Mouse (Mus musculus) cerebellum, adult (tissue): ENCODE measurements at regions not wholly inside any gene's neighbourhood (a gene's known extent, or its start where the extent isn't known, plus 50 kb on each side); places are given as distances from the start of the nearest gene placed in this dataset.

Experiments used
- ATAC-seq: cut with Nextera tagmentation; 2 replicates; pipeline ENCODE4 v1.9.2; 2017; ENCODE audit warnings: mild to moderate bottlenecking, moderate library complexity, mixed read lengths; ENCODE audit not compliant: insufficient number of reproducible peaks, low FRiP score, low TSS enrichment

- ATAC-seq: no peak
Measured at GRCm38 (mm10) chr3:21496166-21496565, 580.3 kb upstream of the Tbl1xr1 start.

- no peak for ATAC-seq
Measured at GRCm38 (mm10) chr3:21497011-21497410, 579.4 kb upstream of the Tbl1xr1 start.

DNA sequence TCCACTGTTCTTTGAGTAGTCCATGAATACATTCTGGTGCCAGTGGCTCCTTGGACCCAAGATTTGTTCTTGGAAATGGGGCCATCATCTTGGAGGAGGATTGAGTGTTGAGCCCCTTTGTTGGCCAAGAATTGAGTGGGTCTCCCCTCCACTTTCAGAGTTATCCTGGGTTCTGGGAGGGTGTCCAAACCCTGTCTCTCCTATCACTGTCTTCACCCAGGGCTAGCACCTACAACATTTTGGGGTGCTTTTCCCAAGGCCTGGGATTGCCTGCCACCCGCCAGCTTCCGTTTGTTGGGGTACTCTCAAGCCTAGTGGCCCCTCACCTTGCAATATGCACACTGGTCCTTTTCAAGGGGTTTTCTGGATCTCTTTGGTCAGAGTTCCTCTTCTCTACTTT, 568.8 kb upstream of the Tbl1xr1 start:
- no peak for ATAC-seq

GRCm38 (mm10) chr3:21512081-21512480, 564.4 kb upstream of the Tbl1xr1 start:
- no peak for ATAC-seq

- no peak for ATAC-seq
Measured at GRCm38 (mm10) chr3:21524426-21524937, 552.0 kb upstream of the Tbl1xr1 start.

DNA sequence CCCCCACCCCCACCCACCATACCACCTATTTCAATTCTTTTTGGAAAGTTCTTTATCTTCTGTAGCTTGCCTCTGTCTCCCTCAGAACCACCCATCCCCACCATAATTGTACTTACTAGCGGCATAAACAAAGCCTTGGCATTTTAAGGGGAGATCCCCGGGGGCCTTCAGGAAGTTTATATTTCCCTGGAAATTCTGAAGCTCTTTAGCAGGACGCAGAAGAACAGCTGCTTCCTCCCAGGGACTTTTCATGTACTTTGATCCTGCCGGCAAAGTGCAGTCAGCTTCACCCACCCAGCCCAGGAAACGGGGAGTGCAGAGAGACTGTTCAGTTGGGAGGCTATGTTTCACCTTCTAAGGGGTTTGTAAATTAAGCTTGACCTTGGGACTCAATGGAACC, 545.6 kb upstream of the Tbl1xr1 start:
- no peak for ATAC-seq

- ATAC-seq: no peak
Measured at GRCm38 (mm10) chr3:21539138-21539537, 537.3 kb upstream of the Tbl1xr1 start.

GRCm38 (mm10) chr3:21544456-21544855, 532.0 kb upstream of the Tbl1xr1 start:
- ATAC-seq: no peak

DNA sequence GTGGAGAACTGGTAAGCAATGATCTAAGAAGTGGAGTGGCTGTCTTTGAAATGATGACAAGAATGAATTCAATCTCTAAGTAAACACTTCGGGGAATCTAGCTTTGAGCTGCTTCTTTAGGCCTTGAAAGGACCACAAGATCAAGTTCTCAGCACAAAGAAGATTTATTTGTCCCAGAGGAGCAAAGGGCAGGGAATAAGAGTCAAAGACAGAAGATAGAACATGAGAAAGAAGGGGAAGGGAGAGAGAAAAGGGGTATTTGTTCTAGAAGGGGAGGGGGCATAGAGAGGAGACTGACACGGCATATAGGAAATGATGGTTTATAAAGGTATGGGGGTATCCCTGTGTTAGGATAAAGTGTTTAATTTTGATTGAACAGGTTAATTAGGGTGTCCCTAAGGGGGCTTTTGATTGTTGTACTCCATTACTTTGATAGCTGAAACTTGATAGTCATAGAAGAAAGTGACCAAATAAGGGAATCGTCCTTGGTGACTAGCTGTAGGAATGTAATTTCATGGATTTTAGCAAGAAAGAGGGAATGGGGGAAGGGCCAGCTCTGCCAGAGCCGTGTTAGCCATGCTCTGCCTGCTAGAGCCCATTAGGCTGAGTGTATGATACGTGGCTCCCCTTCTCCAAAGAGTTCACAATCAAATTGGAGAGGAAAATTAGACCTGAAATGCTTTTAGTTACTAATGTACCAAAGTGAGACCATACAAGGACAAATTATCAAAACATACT, 531.1 kb upstream of the Tbl1xr1 start:
- ATAC-seq: no peak

DNA sequence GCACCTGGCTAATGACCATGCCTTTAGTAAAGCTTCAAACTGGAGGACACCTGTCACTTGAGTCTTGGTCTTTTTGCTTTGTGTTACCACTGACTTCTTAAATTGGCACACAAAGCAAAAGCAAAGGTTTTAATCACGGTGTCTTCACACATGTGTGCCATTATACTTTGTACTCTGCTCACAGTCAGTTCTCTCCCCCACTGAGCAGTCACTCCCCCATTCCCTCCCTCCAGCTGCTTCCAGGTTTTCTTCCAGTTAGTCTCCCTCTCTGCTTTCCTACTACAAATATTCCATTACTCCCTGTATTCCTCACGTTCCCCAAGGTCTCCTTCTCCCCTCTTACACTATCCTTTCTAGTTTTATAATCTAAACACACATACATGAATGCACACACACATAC, 530.0 kb upstream of the Tbl1xr1 start:
- no peak for ATAC-seq

GRCm38 (mm10) chr3:21549671-21550070, 526.8 kb upstream of the Tbl1xr1 start:
- ATAC-seq: no peak

GRCm38 (mm10) chr3:21553159-21553758, 523.2 kb upstream of the Tbl1xr1 start:
- ATAC-seq: no peak

- no peak for ATAC-seq
Measured at GRCm38 (mm10) chr3:21553859-21554258, 522.6 kb upstream of the Tbl1xr1 start.

DNA sequence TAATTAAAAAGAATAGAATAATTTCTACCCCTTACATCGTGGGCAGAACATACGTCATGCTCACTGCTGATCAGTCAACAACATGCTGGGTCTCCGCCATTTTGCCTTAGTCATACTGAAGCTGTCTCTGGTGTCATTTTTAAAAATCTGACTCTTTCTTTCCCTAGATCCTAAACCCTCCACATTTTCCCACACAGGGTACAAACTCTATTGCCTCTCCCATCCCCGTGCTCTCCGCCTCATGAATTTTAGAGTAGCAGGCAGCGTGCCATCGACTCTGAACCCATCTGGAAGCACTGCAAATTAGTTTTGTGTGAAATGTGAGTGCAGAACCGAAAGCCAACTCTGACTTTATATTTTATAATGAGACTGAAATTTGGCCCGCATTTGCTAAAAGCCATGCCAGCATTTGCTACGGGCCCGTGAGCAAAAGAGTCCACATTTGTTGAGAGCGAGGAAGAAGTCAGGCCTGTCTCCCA, 518.5 kb upstream of the Tbl1xr1 start:
- 0 out of 2 replicates have a peak, but pooled peaks have one; percentile 13 for ATAC-seq

- ATAC-seq: no peak
Measured at GRCm38 (mm10) chr3:21562771-21563312, 513.6 kb upstream of the Tbl1xr1 start.

DNA sequence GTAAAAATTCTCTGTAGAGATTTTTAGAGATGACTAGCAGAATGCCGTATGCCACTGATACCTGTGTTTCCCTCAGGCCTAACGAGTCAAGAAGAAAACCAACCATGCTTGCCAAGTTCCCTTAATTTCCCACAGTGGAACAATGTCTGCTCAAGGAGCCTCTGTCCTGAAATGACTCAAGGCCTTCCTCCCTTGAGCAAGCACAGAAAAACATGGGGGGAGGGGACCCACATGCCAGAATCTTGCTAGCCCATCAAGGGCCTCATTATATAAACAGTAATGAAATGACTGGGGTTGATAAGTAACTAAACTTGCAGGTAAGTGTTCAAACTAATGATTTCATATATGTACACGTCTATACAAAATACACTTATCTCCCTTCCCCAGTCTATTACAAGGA, 513.0 kb upstream of the Tbl1xr1 start:
- ATAC-seq: no peak

DNA sequence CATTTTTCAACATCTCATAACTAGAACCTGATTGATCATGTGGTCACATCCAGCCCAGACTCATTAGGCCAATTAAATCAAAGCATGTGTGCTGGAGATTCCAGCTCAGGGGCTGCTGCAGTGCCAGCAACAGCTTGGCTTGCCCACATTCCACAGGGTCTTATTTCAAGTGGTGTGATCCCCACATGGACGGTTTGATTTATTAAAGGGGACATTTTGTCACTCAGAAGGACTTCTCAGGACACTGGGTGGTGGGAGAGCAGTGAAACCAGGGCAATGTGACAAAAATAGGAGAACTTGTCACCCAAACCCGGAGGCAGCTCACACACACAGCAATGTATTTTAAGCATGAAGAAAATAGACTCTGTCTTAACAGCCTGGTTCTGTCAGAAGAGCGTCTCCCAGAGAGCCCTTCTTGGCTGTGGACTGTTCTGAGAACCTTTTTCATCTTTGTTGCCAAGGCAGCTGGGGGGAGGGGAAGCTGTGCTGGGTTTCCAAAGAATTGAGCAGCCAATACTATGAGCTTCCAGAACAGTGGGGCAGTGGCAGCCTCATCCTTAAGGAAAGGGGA, 512.2 kb upstream of the Tbl1xr1 start:
- peak; percentile 63 for ATAC-seq

DNA sequence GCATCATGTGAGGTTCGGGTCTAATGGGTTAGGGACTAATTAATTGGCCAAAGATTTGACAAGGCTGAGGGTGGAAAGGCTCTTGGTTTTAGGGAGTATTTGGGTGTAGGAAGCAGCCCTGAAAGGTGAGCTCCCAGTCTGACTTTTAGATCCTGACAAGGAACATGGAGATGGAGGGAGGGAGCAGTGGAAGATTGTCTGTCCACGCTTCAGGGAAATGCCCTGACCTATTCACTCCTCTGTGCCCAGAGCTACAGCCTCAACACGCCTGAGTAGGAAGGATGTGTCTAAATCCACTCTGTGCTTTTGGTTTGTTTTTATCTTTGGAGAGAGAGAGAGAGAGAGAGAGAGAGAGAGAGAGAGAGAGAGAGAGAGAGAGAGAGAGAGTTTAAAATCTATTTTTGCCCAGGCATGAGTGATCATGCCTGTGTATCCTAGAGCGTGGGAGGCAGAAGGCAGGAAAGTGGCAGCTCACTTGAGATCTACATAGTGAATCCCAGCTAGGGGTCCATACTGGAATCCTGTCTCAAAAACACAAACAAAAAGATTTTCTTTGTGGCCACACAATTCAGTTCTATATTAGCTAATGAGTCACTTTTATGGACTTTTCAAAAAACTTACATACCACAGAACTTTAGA, 511.5 kb upstream of the Tbl1xr1 start:
- no peak for ATAC-seq

DNA sequence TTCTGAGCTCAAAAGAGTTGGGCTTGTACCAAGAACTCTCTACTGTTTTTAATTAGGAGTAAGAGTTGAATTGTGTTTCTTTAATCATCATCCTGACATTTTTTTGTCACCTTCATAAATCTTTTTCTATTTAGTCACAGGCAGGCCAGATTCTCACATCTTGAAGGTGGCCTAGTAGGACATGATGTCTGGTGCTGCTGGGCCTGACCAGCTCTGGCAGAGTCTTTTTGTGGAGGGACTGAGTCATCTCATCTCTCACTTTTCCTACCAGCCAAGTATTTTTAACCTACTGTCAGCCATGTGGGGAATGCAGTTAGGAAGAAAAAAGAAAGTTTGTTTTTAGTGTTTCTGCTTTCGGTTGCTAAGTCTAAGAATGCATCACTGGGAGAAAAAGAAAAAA, 506.7 kb upstream of the Tbl1xr1 start:
- ATAC-seq: no peak

GRCm38 (mm10) chr3:21578635-21579034, 497.8 kb upstream of the Tbl1xr1 start:
- ATAC-seq: no peak

GRCm38 (mm10) chr3:21582122-21582521, 494.3 kb upstream of the Tbl1xr1 start:
- no peak for ATAC-seq
